Mouse (Mus musculus): ENCODE results near the gene Mall. TPM values are rescaled to one million over a fixed set of nuclear protein-coding genes. Genes with fewer than 3 reads are reported as not detected.

Mall gene
- polyA plus RNA-seq (2012; ENCODE audit: insufficient read depth, insufficient read length, missing spikeins), result not detected in 2 replicates

GRCm38 (mm10) chr2:127729671-127730070 lies at the start of gene Mall:
Gene Mall, minus strand, starts transcription at chr2:127729932.
- no peak for TF ChIP-seq POLR2A (IDR thresholded peaks at IDR 0.05; ENCODE audit: borderline replicate concordance, low read depth, low read length)
- TF ChIP-seq CTCF (IDR thresholded peaks at IDR 0.05; ENCODE audit: low read depth, low read length), result no peak
- no peak within 1 kb of the TSS for H3K27ac ChIP-seq (ENCODE audit: insufficient read depth, low read depth, low read length)
- 0 out of 2 replicates have a peak within 1 kb of the TSS, but pooled peaks have one; percentile 4 for H3K4me3 ChIP-seq (ENCODE audit: insufficient read depth, low read length)
- no peaks in the 10 kb centered on the region for H3K4me1 ChIP-seq (ENCODE audit: control insufficient read depth, insufficient read depth, low read length)

GRCm38 (mm10) chr2:127778451-127778850 lies 48.7 kb upstream of the Mall start:
- no peak overlapping the region for H3K27ac ChIP-seq (ENCODE audit: insufficient read depth, low read depth, low read length)
- TF ChIP-seq POLR2A (IDR thresholded peaks at IDR 0.05; ENCODE audit: borderline replicate concordance, low read depth, low read length) (no peak), CTCF (IDR thresholded peaks at IDR 0.05; ENCODE audit: low read depth, low read length) (no peak)
- no peak overlapping the region for H3K4me3 ChIP-seq (ENCODE audit: insufficient read depth, low read length)
- no peaks in the 10 kb centered on the region for H3K4me1 ChIP-seq (ENCODE audit: control insufficient read depth, insufficient read depth, low read length)

DNA sequence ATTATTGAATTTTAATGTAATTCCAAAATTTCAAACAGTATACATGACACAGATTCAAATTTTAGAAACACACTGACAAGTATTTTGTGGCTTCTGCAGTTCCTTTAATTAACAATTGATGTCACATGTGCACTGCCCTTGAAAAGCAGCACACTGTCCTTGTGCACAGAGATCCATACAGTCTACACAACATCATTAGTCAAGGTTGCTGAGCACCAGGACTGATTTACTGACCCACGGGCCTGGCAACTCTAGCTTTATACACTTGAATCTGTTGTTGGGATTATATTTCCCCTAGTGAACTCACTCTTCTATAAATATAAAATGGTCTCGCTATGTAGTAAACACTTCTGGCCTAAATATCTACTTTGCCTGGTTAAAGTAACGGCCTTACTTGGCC lies 45.3 kb upstream of the Mall start:
- Histone ChIP-seq H3K27ac (ENCODE audit: insufficient read depth, low read depth, low read length) (no peak overlapping the region), H3K4me1 (ENCODE audit: control insufficient read depth, insufficient read depth, low read length) (no peaks in the 10 kb centered on the region), H3K4me3 (ENCODE audit: insufficient read depth, low read length) (no peak overlapping the region)
- no peak for TF ChIP-seq CTCF (IDR thresholded peaks at IDR 0.05; ENCODE audit: low read depth, low read length)
- no peak for TF ChIP-seq POLR2A (IDR thresholded peaks at IDR 0.05; ENCODE audit: borderline replicate concordance, low read depth, low read length)

DNA sequence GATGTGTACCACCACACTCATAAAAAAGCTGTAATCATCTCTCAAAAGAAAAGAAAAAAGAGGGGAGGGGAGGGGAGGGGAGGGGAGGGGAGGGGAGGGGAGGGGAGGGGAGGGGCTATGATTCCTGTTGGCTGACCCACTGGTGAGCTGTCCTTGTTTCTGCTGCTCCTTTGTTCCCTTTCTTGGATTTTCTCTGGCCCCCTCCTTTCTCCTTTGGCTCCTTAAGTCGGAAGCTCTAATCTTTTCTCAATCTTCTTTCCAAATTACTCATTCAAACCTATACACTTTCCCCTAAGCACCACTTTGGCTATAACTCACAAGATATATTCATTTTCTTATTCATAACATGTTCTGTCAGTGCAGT lies 44.8 kb upstream of the Mall start:
- Histone ChIP-seq H3K27ac (ENCODE audit: insufficient read depth, low read depth, low read length) (no peak overlapping the region), H3K4me3 (ENCODE audit: insufficient read depth, low read length) (no peak overlapping the region), H3K4me1 (ENCODE audit: control insufficient read depth, insufficient read depth, low read length) (no peaks in the 10 kb centered on the region)
- TF ChIP-seq POLR2A (IDR thresholded peaks at IDR 0.05; ENCODE audit: borderline replicate concordance, low read depth, low read length) (no peak), CTCF (IDR thresholded peaks at IDR 0.05; ENCODE audit: low read depth, low read length) (no peak)

GRCm38 (mm10) chr2:127773938-127774577 lies 44.3 kb upstream of the Mall start:
- Histone ChIP-seq H3K4me1 (ENCODE audit: control insufficient read depth, insufficient read depth, low read length) (no peaks in the 10 kb centered on the region), H3K27ac (ENCODE audit: insufficient read depth, low read depth, low read length) (no peak overlapping the region), H3K4me3 (ENCODE audit: insufficient read depth, low read length) (no peak overlapping the region)
- no peak for TF ChIP-seq CTCF (IDR thresholded peaks at IDR 0.05; ENCODE audit: low read depth, low read length)
- no peak for TF ChIP-seq POLR2A (IDR thresholded peaks at IDR 0.05; ENCODE audit: borderline replicate concordance, low read depth, low read length)

GRCm38 (mm10) chr2:127761587-127761986 lies 31.9 kb upstream of the Mall start:
- H3K4me3 ChIP-seq (ENCODE audit: insufficient read depth, low read length), result no peak overlapping the region
- no peak for TF ChIP-seq POLR2A (IDR thresholded peaks at IDR 0.05; ENCODE audit: borderline replicate concordance, low read depth, low read length)
- TF ChIP-seq CTCF (IDR thresholded peaks at IDR 0.05; ENCODE audit: low read depth, low read length), result no peak

DNA sequence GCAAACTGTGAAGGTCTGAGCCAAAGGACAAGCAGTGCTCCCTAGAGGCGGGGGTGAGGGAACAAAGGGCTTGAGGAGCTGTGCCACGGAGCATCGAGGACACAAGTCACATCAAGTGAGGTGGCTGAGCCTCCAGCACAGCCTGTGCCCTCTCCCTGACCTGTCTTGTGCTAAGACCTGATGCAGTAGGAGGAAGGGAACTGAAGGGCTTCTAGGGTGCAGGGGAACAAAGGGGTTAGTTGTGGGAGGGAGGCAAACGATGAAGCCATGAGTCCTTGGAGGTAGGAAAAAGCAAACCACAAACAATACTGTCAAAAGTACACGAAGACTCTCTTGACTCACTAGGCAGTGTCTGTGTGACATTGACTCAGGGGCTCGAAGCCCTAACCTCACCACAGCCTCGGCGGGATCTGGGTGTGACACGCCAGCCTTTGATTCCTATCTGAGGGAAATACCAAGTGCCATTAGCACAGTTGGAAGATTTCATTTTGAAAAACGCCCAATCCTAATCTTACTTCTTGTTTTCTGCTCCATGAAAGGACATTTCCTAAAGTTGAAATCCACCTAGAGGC lies 30.8 kb upstream of the Mall start:
- Histone ChIP-seq H3K27ac (ENCODE audit: insufficient read depth, low read depth, low read length) (no peak overlapping the region), H3K4me3 (ENCODE audit: insufficient read depth, low read length) (no peak overlapping the region), H3K4me1 (ENCODE audit: control insufficient read depth, insufficient read depth, low read length) (peaks cover 19% of the 10 kb centered on the region)
- TF ChIP-seq POLR2A (IDR thresholded peaks at IDR 0.05; ENCODE audit: borderline replicate concordance, low read depth, low read length) (no peak), CTCF (IDR thresholded peaks at IDR 0.05; ENCODE audit: low read depth, low read length) (no peak)

More at GRCm38 (mm10) chr2:127761587-127761986, 31.9 kb upstream of the Mall start:
- Histone ChIP-seq H3K27ac (ENCODE audit: insufficient read depth, low read depth, low read length) (no peak overlapping the region), H3K4me1 (ENCODE audit: control insufficient read depth, insufficient read depth, low read length) (peaks cover 19% of the 10 kb centered on the region)

GRCm38 (mm10) chr2:127760014-127760413 lies 30.3 kb upstream of the Mall start:
- no peak overlapping the region for H3K27ac ChIP-seq (ENCODE audit: insufficient read depth, low read depth, low read length)
- no peak overlapping the region for H3K4me3 ChIP-seq (ENCODE audit: insufficient read depth, low read length)
- no peak for TF ChIP-seq CTCF (IDR thresholded peaks at IDR 0.05; ENCODE audit: low read depth, low read length)
- TF ChIP-seq POLR2A (IDR thresholded peaks at IDR 0.05; ENCODE audit: borderline replicate concordance, low read depth, low read length), result no peak
- H3K4me1 ChIP-seq (ENCODE audit: control insufficient read depth, insufficient read depth, low read length), result peaks cover 19% of the 10 kb centered on the region

DNA sequence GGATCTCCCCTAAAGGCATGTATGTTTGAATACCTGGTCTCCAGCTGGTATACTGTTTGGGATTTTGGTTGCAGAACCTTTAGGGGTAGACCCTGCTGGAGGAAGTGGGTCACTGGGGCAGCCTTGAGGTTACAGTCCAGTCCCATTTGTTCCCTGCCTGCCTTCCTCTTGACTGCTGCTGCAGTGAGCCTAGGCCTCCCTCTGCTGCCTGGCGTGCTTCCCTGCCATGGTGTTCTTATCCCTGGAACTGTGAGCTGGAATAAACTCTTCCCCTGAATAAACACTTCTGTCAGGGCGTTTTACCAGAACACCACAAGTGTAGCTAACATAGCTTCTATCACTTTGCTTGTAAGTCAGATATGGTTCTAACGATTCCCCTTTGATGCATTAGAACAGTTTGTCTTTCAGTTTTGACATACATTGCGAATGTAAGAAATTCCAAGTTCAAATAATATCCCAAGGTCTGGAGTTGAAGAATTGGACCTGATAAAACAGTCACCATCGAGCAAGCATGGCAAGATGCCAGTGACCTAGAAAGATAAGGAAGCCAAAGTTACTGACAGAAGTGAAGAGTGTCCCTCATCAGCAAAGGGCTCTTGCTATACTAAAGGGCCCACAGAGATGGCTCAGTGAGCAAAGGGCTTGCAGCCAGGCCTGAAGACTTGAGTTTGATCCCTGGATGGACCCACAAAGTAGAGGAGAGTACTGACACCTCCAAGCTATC lies 29.6 kb upstream of the Mall start:
- H3K4me3 ChIP-seq (ENCODE audit: insufficient read depth, low read length), result no peak overlapping the region
- peaks cover 19% of the 10 kb centered on the region for H3K4me1 ChIP-seq (ENCODE audit: control insufficient read depth, insufficient read depth, low read length)
- H3K27ac ChIP-seq (ENCODE audit: insufficient read depth, low read depth, low read length), result no peak overlapping the region
- TF ChIP-seq CTCF (IDR thresholded peaks at IDR 0.05; ENCODE audit: low read depth, low read length) (no peak), POLR2A (IDR thresholded peaks at IDR 0.05; ENCODE audit: borderline replicate concordance, low read depth, low read length) (no peak)

GRCm38 (mm10) chr2:127757171-127757570 lies 27.4 kb upstream of the Mall start:
- H3K4me1 ChIP-seq (ENCODE audit: control insufficient read depth, insufficient read depth, low read length), result peaks cover 19% of the 10 kb centered on the region
- no peak overlapping the region for H3K27ac ChIP-seq (ENCODE audit: insufficient read depth, low read depth, low read length)
- TF ChIP-seq CTCF (IDR thresholded peaks at IDR 0.05; ENCODE audit: low read depth, low read length) (no peak), POLR2A (IDR thresholded peaks at IDR 0.05; ENCODE audit: borderline replicate concordance, low read depth, low read length) (no peak)
- H3K4me3 ChIP-seq (ENCODE audit: insufficient read depth, low read length), result no peak overlapping the region

Measured in bone marrow macrophage, adult 2 months (primary cell).